ENCODE assay signal across 17 mouse cellular contexts in genomic region chr7:68788711-68789110, GRCm38 (mm10). TPM values are rescaled to one million over a fixed set of nuclear protein-coding genes. Genes with fewer than 3 reads are reported as not detected.
DNase-seq lines count a peak whose midpoint lies in the region; ATAC-seq lines count a peak whose summit lies in the region.
"Had no signal": no experiment of that assay in that cellular context is flagged by ENCODE, and none has a peak within 500 bp of the region (broad histone marks: within the 10 kb centered on the region; RNA-seq: fewer than 3 reads in every experiment).

No protein-coding gene starts in this region.

- H3K27ac ChIP-seq in forebrain, embryonic 16.5 days (ENCODE audit: low read length): no peak overlapping the region
- H3K27ac ChIP-seq: embryonic facial prominence, embryonic 13.5 days; heart, embryonic 15.5 days; hindbrain, embryonic 14.5 days; limb, embryonic 15.5 days; macrophage; midbrain, embryonic 12.5 days had no signal

- no peaks in the 10 kb centered on the region for H3K9me3 ChIP-seq in forebrain, embryonic 16.5 days (ENCODE audit: control insufficient read depth, low read length)
- H3K9me3 ChIP-seq: embryonic facial prominence, embryonic 13.5 days; heart, embryonic 15.5 days; limb, embryonic 15.5 days; midbrain, embryonic 12.5 days had no signal

- DNase-seq in cerebellum, postnatal 14 days: peak; percentile 50 to 59
- no peak for DNase-seq in cerebellum, adult 9-10 months
- DNase-seq in heart, postnatal 10 days: peak; percentile 22 to 31
- no peak for DNase-seq in heart, adult 11 months
- peak; percentile 10 for DNase-seq in ovary, postnatal 36 days (ENCODE audit: low spot score)
- DNase-seq in ovary, postnatal 14 days (ENCODE audit: low spot score): no peak
- DNase-seq in kidney, postnatal 25 days: peak; percentile 31 to 53

- no peak overlapping the region for H3K4me3 ChIP-seq in forebrain, embryonic 16.5 days (replicated peaks; ENCODE audit: low read length)
- H3K4me3 ChIP-seq: embryonic facial prominence, embryonic 13.5 days; heart, embryonic 15.5 days; limb, embryonic 15.5 days; midbrain, embryonic 12.5 days; myocyte had no signal

- no peak overlapping the region for H3K9ac ChIP-seq in forebrain, embryonic 16.5 days (replicated peaks; ENCODE audit: low read depth, low read length)
- H3K9ac ChIP-seq: embryonic facial prominence, embryonic 13.5 days; heart, embryonic 15.5 days; hindbrain, embryonic 14.5 days; limb, embryonic 15.5 days; midbrain, embryonic 12.5 days had no signal

- no peak overlapping the region for H3K4me2 ChIP-seq in forebrain, embryonic 16.5 days (ENCODE audit: low read length)
- H3K4me2 ChIP-seq: embryonic facial prominence, embryonic 13.5 days; heart, embryonic 15.5 days; hindbrain, embryonic 14.5 days; limb, embryonic 15.5 days; midbrain, embryonic 12.5 days had no signal

- no peaks in the 10 kb centered on the region for H3K27me3 ChIP-seq in forebrain, embryonic 16.5 days (replicated peaks; ENCODE audit: control insufficient read depth, insufficient read depth, low read length)
- H3K27me3 ChIP-seq: embryonic facial prominence, embryonic 13.5 days; heart, embryonic 15.5 days; limb, embryonic 15.5 days; midbrain, embryonic 12.5 days had no signal

- WGBS in forebrain, embryonic 16.5 days: 87% methylated on average over 3 of the region's 3 CpGs

- intact Hi-C loops in heart, postnatal 10 days (cut with DNase I): no loop called here

- no peak for ATAC-seq in forebrain, embryonic 16.5 days
- ATAC-seq: intestine, embryonic 16.5 days; Patski had no signal

- H3K4me1 ChIP-seq in forebrain, embryonic 16.5 days (replicated peaks; ENCODE audit: control insufficient read depth, insufficient read depth, low read length): no peaks in the 10 kb centered on the region
- H3K4me1 ChIP-seq: embryonic facial prominence, embryonic 13.5 days; heart, embryonic 15.5 days; limb, embryonic 15.5 days; midbrain, embryonic 12.5 days had no signal

- H3K36me3 ChIP-seq in forebrain, embryonic 16.5 days (ENCODE audit: control insufficient read depth, insufficient read depth): no peaks in the 10 kb centered on the region
- H3K36me3 ChIP-seq: embryonic facial prominence, embryonic 13.5 days; heart, embryonic 15.5 days; limb, embryonic 15.5 days; midbrain, embryonic 12.5 days had no signal

RNA-seq across cellular contexts. Expression of gene Arrdc4, which starts 39.7 kb away (rescaled TPM):
- 10 to 100 TPM; 18.8 to 22.9 TPM for total RNA-seq in heart, postnatal 10 days (2021)
- polyA plus RNA-seq in forebrain, embryonic 16.5 days (2015; fragmentation: Nextera tagmentation; extraction: Ambion mirVana): 32.3 TPM in 2 replicates

Comparison
In these comparisons a context has a peak if more than half of its experiments do, and no peak if none do; other contexts are left out.
1. DNase-seq: peak in cerebellum, postnatal 14 days (2 of 2), heart, postnatal 10 days (2 of 2), ovary, postnatal 36 days (single experiment) and kidney, postnatal 25 days (2 of 2); none in cerebellum, adult 9-10 months (single experiment), heart, adult 11 months (single experiment) and ovary, postnatal 14 days (single experiment).